Mouse (Mus musculus) E14TG2a.4 (cell line): Measurements from ENCODE around the gene Cdh15.

Source experiments
- CTCF ChIP-seq: conservative IDR thresholded peaks from 2 replicates; pipeline ENCODE4 v1.5.1; 2014; ENCODE audit warnings: low read length
- NANOG ChIP-seq: IDR thresholded peaks from 2 replicates; pipeline ENCODE4 v1.6.1; 2014; ENCODE audit warnings: borderline replicate concordance, low read length, mixed read lengths

- no peak for TF ChIP-seq CTCF
- TF ChIP-seq NANOG = no peak
These were observed 17.0 kb downstream of the Cdh15 start for GRCm38 (mm10) chr8:122864719-122865129.
